Mouse (Mus musculus) erythroblast, embryonic 14.5 days (primary cell): Measurements from ENCODE around the gene Ppp1r12b. TPM values are rescaled to one million over a fixed set of nuclear protein-coding genes. Genes with fewer than 3 reads are reported as not detected.

Source experiments
- H3K27me3 ChIP-seq: 2 replicates; pipeline ENCODE4 v1.6.1; 2012; ENCODE audit warnings: inconsistent platforms; ENCODE audit not compliant: control insufficient read depth
- H3K36me3 ChIP-seq: 2 replicates; pipeline ENCODE4 v1.6.1; 2012; ENCODE audit warnings: mild to moderate bottlenecking, inconsistent platforms; ENCODE audit not compliant: control insufficient read depth
- H3K4me1 ChIP-seq: 2 replicates; pipeline ENCODE4 v1.6.1; 2012; ENCODE audit warnings: inconsistent platforms; ENCODE audit not compliant: control insufficient read depth
- H3K4me3 ChIP-seq: replicated peaks from 2 replicates; pipeline ENCODE3; 2012; ENCODE audit warnings: moderate library complexity, mild to moderate bottlenecking, inconsistent platforms
- H3K9me3 ChIP-seq: 2 replicates; pipeline ENCODE4 v1.6.1; 2012; ENCODE audit warnings: low read length, inconsistent platforms, mixed read lengths; ENCODE audit not compliant: control insufficient read depth
- GATA1 ChIP-seq: IDR thresholded peaks from 2 replicates; pipeline ENCODE4 v1.6.1; 2012; ENCODE audit warnings: low read length, inconsistent platforms, mixed read lengths
- TAL1 ChIP-seq: IDR thresholded peaks from 3 replicates; pipeline ENCODE4 v1.6.1; 2012; ENCODE audit warnings: low read length, inconsistent platforms, mixed read lengths
- polyA plus RNA-seq: library from polyadenylated mRNA; stranded (reverse); fragments of >175 nt; gene quantifications from 2 replicates; pipeline ENCODE4 v1.2.3, GENCODE M21; 2012

Ppp1r12b gene
- polyA plus RNA-seq, 1 experiment: 0.11 TPM

DNA sequence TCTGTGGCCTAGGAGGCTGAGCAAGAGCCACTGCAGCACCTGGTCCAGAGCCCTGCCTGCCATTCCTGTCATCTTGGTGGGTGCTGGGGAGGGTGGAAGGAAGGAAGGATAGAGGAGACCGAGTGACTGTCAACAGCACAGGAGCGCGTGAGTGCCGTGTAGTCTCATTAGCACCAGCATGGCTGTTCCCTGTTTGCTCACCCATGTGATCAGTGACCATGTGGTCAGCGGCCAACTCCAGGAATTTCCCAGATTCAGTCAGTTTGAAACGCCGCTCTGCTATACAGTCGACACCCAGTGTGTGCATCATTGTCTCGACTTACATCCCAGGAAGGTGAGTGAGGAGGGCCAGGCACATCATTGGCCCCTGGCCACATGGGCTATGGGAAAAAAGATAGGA lies 218.3 kb downstream of the Ppp1r12b start:
- Histone ChIP-seq H3K4me3 (no peak overlapping the region), H3K9me3 (peaks cover 6% of the 10 kb centered on the region), H3K27me3 (peaks cover 14% of the 10 kb centered on the region), H3K36me3 (no peaks in the 10 kb centered on the region), H3K4me1 (peaks cover 23% of the 10 kb centered on the region)
- no peak for TF ChIP-seq GATA1
- no peak for TF ChIP-seq TAL1

GRCm38 (mm10) chr1:134733659-134734058 lies 222.1 kb downstream of the Ppp1r12b start:
- Histone ChIP-seq H3K4me1 (no peaks in the 10 kb centered on the region), H3K36me3 (no peaks in the 10 kb centered on the region), H3K4me3 (no peak overlapping the region), H3K27me3 (peaks cover 14% of the 10 kb centered on the region), H3K9me3 (peaks cover 7% of the 10 kb centered on the region)
- TF ChIP-seq TAL1: no peak
- TF ChIP-seq GATA1: no peak

- peaks cover 9% of the 10 kb centered on the region for H3K4me1 ChIP-seq
- H3K9me3 ChIP-seq: no peaks in the 10 kb centered on the region
- no peak for TF ChIP-seq GATA1
- no peak for TF ChIP-seq TAL1
- H3K27me3 ChIP-seq: 0 out of 2 replicates have a peak, but pooled peaks cover 2% of the 10 kb centered on the region
- no peaks in the 10 kb centered on the region for H3K36me3 ChIP-seq
- no peak overlapping the region for H3K4me3 ChIP-seq
Measured at GRCm38 (mm10) chr1:134727256-134727655, 228.5 kb downstream of the Ppp1r12b start.

DNA sequence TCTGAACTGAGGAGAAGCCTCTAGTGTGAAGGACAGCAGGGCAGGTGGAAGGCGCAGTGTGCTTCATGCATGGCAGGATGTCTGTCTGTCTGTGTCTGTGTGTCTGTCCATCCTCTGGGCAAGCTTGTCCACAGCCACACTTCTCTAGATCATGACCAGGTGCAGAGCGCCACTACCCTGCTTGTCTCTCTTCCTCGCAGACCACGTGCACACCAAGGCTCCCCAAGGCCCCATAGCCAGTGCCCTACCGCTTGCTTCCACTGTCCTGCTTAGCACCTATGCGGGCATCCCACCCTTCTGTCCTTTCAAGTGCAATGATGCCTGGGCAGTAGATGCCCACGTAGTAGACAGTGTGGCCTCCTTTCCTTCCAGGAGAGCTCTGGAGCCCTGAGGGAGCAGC lies 229.3 kb downstream of the Ppp1r12b start:
- H3K4me3 ChIP-seq: no peak overlapping the region
- no peaks in the 10 kb centered on the region for H3K36me3 ChIP-seq
- TF ChIP-seq TAL1 (no peak), GATA1 (no peak)
- H3K9me3 ChIP-seq: no peaks in the 10 kb centered on the region
- 0 out of 2 replicates have a peak, but pooled peaks cover 2% of the 10 kb centered on the region for H3K27me3 ChIP-seq
- peaks cover 11% of the 10 kb centered on the region for H3K4me1 ChIP-seq

DNA sequence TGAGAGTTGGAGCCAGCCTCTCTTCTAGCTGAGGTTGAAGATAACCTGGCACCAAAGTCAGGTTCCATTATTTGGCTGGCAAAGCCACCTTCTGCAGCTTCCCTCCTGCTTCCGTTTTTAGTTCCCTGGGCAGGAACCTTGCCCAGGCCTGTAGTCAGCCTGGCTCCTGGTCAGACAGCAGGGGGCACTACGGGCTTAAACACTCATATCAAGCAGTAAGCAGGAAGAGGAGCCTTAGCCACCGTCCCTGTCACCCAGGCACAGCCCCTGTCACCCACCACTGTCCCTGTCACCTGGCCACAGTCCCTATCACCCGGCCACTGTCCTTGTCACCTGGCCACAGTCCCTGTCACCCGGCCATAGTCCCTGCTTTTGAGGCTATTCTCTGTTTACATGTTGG lies 230.5 kb downstream of the Ppp1r12b start:
- 0 out of 2 replicates have a peak, but pooled peaks cover 2% of the 10 kb centered on the region for H3K27me3 ChIP-seq
- H3K9me3 ChIP-seq: no peaks in the 10 kb centered on the region
- peaks cover 11% of the 10 kb centered on the region for H3K4me1 ChIP-seq
- no peaks in the 10 kb centered on the region for H3K36me3 ChIP-seq
- TF ChIP-seq TAL1 (no peak), GATA1 (no peak)
- H3K4me3 ChIP-seq: no peak overlapping the region

- TF ChIP-seq GATA1 (no peak), TAL1 (no peak)
- Histone ChIP-seq H3K4me1 (peaks cover 11% of the 10 kb centered on the region), H3K36me3 (no peaks in the 10 kb centered on the region), H3K9me3 (no peaks in the 10 kb centered on the region), H3K4me3 (no peak overlapping the region), H3K27me3 (0 out of 2 replicates have a peak, but pooled peaks cover 2% of the 10 kb centered on the region)
Measured at GRCm38 (mm10) chr1:134722891-134723290, 232.9 kb downstream of the Ppp1r12b start.

DNA sequence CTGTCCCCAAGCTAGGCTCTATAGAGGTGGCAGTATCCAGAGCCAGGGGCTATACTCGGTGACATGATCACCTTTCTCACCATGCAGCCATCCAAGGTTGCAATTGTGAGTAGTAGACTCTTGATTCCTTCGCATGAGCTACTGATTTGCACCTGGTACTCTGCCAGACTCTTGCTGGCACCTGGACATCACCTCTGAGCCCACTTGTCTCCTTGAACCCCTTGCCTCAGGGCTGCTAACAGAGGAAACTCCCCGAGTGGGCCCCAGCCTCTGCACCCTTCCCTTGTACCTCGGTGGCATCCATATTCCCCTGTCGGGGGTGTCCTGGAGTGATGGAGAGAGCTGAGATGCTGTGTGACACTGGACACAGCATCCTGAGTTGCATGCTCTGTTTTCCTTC lies 234.3 kb downstream of the Ppp1r12b start:
- Histone ChIP-seq H3K4me1 (peaks cover 11% of the 10 kb centered on the region), H3K4me3 (no peak overlapping the region), H3K27me3 (0 out of 2 replicates have a peak, but pooled peaks cover 1% of the 10 kb centered on the region), H3K9me3 (no peaks in the 10 kb centered on the region), H3K36me3 (no peaks in the 10 kb centered on the region)
- no peak for TF ChIP-seq GATA1

DNA sequence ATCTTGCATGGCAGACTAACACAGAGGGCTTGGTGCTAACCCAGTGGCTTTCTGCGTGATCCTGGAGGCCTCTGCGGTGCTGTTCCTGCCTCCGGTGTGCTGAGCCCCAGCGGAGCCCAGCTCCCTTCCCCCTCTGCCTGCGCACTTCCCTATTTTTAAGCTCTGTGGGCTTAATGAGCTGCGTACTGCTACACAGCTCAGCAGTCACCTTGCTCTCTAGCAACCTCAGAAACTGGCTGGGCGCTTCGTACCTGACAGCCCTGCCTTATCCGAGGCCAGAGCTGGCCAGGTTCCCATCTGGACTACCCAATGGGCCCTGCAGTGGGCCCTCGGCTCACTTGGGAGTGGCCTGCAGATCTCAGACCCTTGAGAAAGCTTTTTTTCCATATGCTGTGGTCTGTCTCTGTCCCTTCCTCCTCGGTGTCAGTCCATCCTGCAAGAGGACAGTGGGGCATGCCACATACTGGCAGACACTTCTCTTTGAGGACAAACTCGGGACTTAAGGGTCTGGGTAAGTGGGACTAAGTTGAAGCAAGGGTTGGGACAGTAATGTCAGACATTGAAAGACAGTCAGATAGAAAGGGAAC lies 235.9 kb downstream of the Ppp1r12b start:
- no peak overlapping the region for H3K4me3 ChIP-seq
- peaks cover 6% of the 10 kb centered on the region for H3K4me1 ChIP-seq
- H3K9me3 ChIP-seq: no peaks in the 10 kb centered on the region
- TF ChIP-seq TAL1: no peak
- no peak for TF ChIP-seq GATA1
- H3K27me3 ChIP-seq: no peaks in the 10 kb centered on the region
- no peaks in the 10 kb centered on the region for H3K36me3 ChIP-seq

DNA sequence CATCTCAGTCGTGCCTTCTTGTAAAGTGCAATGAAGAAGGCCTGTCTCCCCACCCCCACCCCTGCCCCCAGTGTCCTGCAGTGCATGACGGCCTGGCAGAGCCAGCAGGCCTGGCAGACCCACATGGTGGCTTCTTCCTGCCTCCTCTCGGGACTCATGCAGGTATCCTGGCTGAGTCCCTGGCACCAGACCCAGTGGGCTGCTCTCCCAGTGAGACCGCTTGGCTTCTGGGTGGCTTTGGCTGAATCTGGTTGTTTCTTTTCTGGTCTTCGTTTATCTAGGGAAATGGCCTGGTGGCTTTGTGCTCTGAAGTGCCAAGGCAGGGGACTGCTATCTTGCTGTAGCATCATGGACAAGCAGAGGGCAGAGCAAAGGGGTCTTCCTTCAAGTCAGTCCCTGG lies 240.7 kb downstream of the Ppp1r12b start:
- H3K27me3 ChIP-seq: peaks cover 22% of the 10 kb centered on the region
- H3K4me1 ChIP-seq: no peaks in the 10 kb centered on the region
- H3K36me3 ChIP-seq: no peaks in the 10 kb centered on the region
- no peaks in the 10 kb centered on the region for H3K9me3 ChIP-seq
- TF ChIP-seq GATA1 (no peak), TAL1 (no peak)
- no peak overlapping the region for H3K4me3 ChIP-seq

DNA sequence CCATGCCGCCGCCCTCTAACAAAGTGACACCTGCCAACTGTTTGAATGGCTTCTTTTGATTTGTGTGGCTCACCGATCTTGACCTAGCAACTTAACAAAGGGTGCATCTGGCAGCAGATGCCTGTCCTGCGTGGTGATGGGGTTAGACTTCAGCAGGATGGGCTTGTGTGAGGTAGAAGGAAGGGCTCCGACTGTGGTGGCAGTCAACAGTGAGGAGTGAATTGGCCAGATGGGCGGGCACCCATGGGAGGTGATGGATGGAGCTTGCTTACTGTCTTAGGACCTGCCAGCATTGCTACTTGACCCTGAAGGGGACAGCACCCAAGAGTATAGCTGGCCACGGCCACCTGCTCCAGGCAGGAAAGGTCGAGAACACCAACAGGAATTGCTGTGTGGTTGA lies 241.6 kb downstream of the Ppp1r12b start:
- peaks cover 31% of the 10 kb centered on the region for H3K27me3 ChIP-seq
- no peak for TF ChIP-seq TAL1
- no peak for TF ChIP-seq GATA1
- no peaks in the 10 kb centered on the region for H3K4me1 ChIP-seq
- no peaks in the 10 kb centered on the region for H3K36me3 ChIP-seq
- no peaks in the 10 kb centered on the region for H3K9me3 ChIP-seq
- H3K4me3 ChIP-seq: no peak overlapping the region
